Mouse (Mus musculus): Measurements from ENCODE around the gene Itga7. TPM values are rescaled to one million over a fixed set of nuclear protein-coding genes. Genes with fewer than 3 reads are reported as not detected.

The Itga7 gene
- polyA plus RNA-seq, 1 experiment from 2014 or later = 4.4 TPM

- peaks cover 32% of the 10 kb centered on the region for H3K4me1 ChIP-seq (ENCODE audit: control insufficient read depth, insufficient read depth, low read length)
- WGBS = 68% methylated on average over 16 of the region's 16 CpGs
- H3K4me3 ChIP-seq (ENCODE audit: low read depth, low read length) = peak overlapping the region; percentile 72
- H3K9ac ChIP-seq (replicated peaks; ENCODE audit: low read depth, low read length) = no peak overlapping the region
- H3K27me3 ChIP-seq (ENCODE audit: control insufficient read depth, insufficient read depth, low read length) = no peaks in the 10 kb centered on the region
- no peak for ATAC-seq (ENCODE audit: insufficient number of reproducible peaks, insufficient read depth, low FRiP score, low read depth)
- no peak overlapping the region for H3K27ac ChIP-seq (ENCODE audit: low read length)
- peaks cover 6% of the 10 kb centered on the region for H3K36me3 ChIP-seq (ENCODE audit: control insufficient read depth, insufficient read depth, low read length)
- peak overlapping the region; percentile 67 for H3K4me2 ChIP-seq (replicated peaks; ENCODE audit: low read depth, low read length)
- no peaks in the 10 kb centered on the region for H3K9me3 ChIP-seq (ENCODE audit: control insufficient read depth, low read depth, low read length)
Observed at GRCm38 (mm10) chr10:128921883-128922821, 11.5 kb upstream of the Itga7 start.

- H3K27me3 ChIP-seq (ENCODE audit: control insufficient read depth, insufficient read depth, low read length) = no peaks in the 10 kb centered on the region
- H3K4me3 ChIP-seq (ENCODE audit: low read depth, low read length) = peak within 1 kb of the TSS; percentile 72
- H3K4me2 ChIP-seq (replicated peaks; ENCODE audit: low read depth, low read length) = peak within 1 kb of the TSS; percentile 67
- no peaks in the 10 kb centered on the region for H3K9me3 ChIP-seq (ENCODE audit: control insufficient read depth, low read depth, low read length)
- H3K27ac ChIP-seq (ENCODE audit: low read length) = peak within 1 kb of the TSS; percentile 86
- peak within 1 kb of the TSS; percentile 66 for H3K9ac ChIP-seq (replicated peaks; ENCODE audit: low read depth, low read length)
- H3K4me1 ChIP-seq (ENCODE audit: control insufficient read depth, insufficient read depth, low read length) = peaks cover 32% of the 10 kb centered on the region
- WGBS = 12% methylated on average over 1 of the region's 1 CpGs
- ATAC-seq (ENCODE audit: insufficient number of reproducible peaks, insufficient read depth, low FRiP score, low read depth) = no peak
- H3K36me3 ChIP-seq (ENCODE audit: control insufficient read depth, insufficient read depth, low read length) = peaks cover 2% of the 10 kb centered on the region
Observed at GRCm38 (mm10) chr10:128922822-128923012, 10.9 kb upstream of the Itga7 start, which contains the start of gene Rdh5. TSS of gene Rdh5 (minus strand) at chr10:128922888.

- H3K36me3 ChIP-seq (ENCODE audit: control insufficient read depth, insufficient read depth, low read length) = no peaks in the 10 kb centered on the region; the same call in 1 of the 2 replicates
- under 1% methylated on average over 42 of the region's 42 CpGs for WGBS
Observed at GRCm38 (mm10) chr10:128923013-128923691, 10.5 kb upstream of the Itga7 start.

DNA sequence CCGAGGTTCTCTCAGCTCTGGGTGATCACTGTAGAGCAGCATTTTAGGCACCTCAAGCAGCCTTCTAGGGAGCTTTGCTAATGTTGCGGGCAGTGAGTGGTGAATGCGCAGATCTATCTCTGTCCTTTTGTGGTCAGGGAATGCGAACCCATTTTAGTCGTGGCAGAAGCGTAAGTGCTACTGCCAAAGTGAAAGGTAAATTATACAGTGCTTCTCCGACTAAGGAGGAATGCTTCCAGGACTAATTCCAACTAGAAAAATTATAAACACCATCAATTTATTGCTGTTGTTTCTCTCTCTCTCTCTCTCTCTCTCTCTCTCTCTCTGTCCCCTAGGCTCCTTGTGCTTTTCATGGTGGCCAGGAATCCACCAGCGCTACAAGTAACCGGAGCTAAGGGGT lies 9.7 kb upstream of the Itga7 start, which contains the start of gene Bloc1s1:
Bloc1s1 (minus strand) TSS at position 101 of the 400 bp plus-strand sequence.
- WGBS = 53% methylated on average over 9 of the region's 9 CpGs
- peak within 1 kb of the TSS; percentile 72 for H3K4me3 ChIP-seq (ENCODE audit: low read depth, low read length)
- peak within 1 kb of the TSS; percentile 86 for H3K27ac ChIP-seq (ENCODE audit: low read length)
- no peaks in the 10 kb centered on the region for H3K36me3 ChIP-seq (ENCODE audit: control insufficient read depth, insufficient read depth, low read length)
- H3K4me2 ChIP-seq (replicated peaks; ENCODE audit: low read depth, low read length) = peak within 1 kb of the TSS; percentile 67
- no peak for ATAC-seq (ENCODE audit: insufficient number of reproducible peaks, insufficient read depth, low FRiP score, low read depth)
- no peaks in the 10 kb centered on the region for H3K27me3 ChIP-seq (ENCODE audit: control insufficient read depth, insufficient read depth, low read length)
- H3K9me3 ChIP-seq (ENCODE audit: control insufficient read depth, low read depth, low read length) = no peaks in the 10 kb centered on the region
- peak within 1 kb of the TSS; percentile 66 for H3K9ac ChIP-seq (replicated peaks; ENCODE audit: low read depth, low read length)
- H3K4me1 ChIP-seq (ENCODE audit: control insufficient read depth, insufficient read depth, low read length) = peaks cover 32% of the 10 kb centered on the region

More at GRCm38 (mm10) chr10:128923013-128923691, 10.5 kb upstream of the Itga7 start:
- no peaks in the 10 kb centered on the region for H3K27me3 ChIP-seq (ENCODE audit: control insufficient read depth, insufficient read depth, low read length)
- peak overlapping the region; percentile 86 for H3K27ac ChIP-seq (ENCODE audit: low read length)
- peak overlapping the region; percentile 72 for H3K4me3 ChIP-seq (ENCODE audit: low read depth, low read length)
- H3K9me3 ChIP-seq (ENCODE audit: control insufficient read depth, low read depth, low read length) = no peaks in the 10 kb centered on the region
- peaks cover 32% of the 10 kb centered on the region for H3K4me1 ChIP-seq (ENCODE audit: control insufficient read depth, insufficient read depth, low read length)
- peak overlapping the region; percentile 67 for H3K4me2 ChIP-seq (replicated peaks; ENCODE audit: low read depth, low read length)
- ATAC-seq (ENCODE audit: insufficient number of reproducible peaks, insufficient read depth, low FRiP score, low read depth) = peak; percentile 94
- peak overlapping the region; percentile 66 for H3K9ac ChIP-seq (replicated peaks; ENCODE audit: low read depth, low read length)

DNA sequence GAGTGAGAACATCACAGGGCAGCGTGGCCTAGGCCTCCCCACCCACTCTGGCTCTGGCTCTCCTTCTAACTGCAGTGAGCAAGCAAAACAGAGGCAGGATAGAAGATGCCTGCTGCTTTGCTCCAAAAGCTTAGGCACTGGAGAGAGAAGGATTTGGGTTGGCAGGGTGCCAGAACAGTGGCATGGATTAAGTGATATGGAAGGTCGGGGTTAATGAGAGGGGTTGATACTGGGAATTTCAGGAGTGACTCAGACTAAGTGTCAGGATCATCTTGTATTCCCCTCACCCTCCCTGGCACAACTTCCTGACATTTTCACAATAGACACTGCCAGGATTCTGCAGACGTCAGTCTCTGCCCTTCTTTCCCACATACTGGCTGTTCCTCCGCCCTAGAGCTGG lies 5.3 kb upstream of the Itga7 start:
- no peak overlapping the region for H3K27ac ChIP-seq (ENCODE audit: low read length)
- no peak overlapping the region for H3K9ac ChIP-seq (replicated peaks; ENCODE audit: low read depth, low read length)
- H3K9me3 ChIP-seq (ENCODE audit: control insufficient read depth, low read depth, low read length) = no peaks in the 10 kb centered on the region
- WGBS = 36% methylated on average over 4 of the region's 4 CpGs
- H3K27me3 ChIP-seq (ENCODE audit: control insufficient read depth, insufficient read depth, low read length) = peaks cover 6% of the 10 kb centered on the region; the same call in 1 of the 2 replicates
- no peak overlapping the region for H3K4me2 ChIP-seq (replicated peaks; ENCODE audit: low read depth, low read length)
- no peaks in the 10 kb centered on the region for H3K36me3 ChIP-seq (ENCODE audit: control insufficient read depth, insufficient read depth, low read length)
- no peak for ATAC-seq (ENCODE audit: insufficient number of reproducible peaks, insufficient read depth, low FRiP score, low read depth)
- H3K4me1 ChIP-seq (ENCODE audit: control insufficient read depth, insufficient read depth, low read length) = no peaks in the 10 kb centered on the region
- H3K4me3 ChIP-seq (ENCODE audit: low read depth, low read length) = no peak overlapping the region

- H3K4me3 ChIP-seq (ENCODE audit: low read depth, low read length) = no peak overlapping the region
- no peaks in the 10 kb centered on the region for H3K36me3 ChIP-seq (ENCODE audit: control insufficient read depth, insufficient read depth, low read length)
- no peaks in the 10 kb centered on the region for H3K4me1 ChIP-seq (ENCODE audit: control insufficient read depth, insufficient read depth, low read length)
- WGBS = 65% methylated on average over 7 of the region's 7 CpGs
- no peak for ATAC-seq (ENCODE audit: insufficient number of reproducible peaks, insufficient read depth, low FRiP score, low read depth)
- no peak overlapping the region for H3K9ac ChIP-seq (replicated peaks; ENCODE audit: low read depth, low read length)
- no peak overlapping the region for H3K4me2 ChIP-seq (replicated peaks; ENCODE audit: low read depth, low read length)
- peaks cover 19% of the 10 kb centered on the region for H3K27me3 ChIP-seq (ENCODE audit: control insufficient read depth, insufficient read depth, low read length)
- no peaks in the 10 kb centered on the region for H3K9me3 ChIP-seq (ENCODE audit: control insufficient read depth, low read depth, low read length)
- no peak overlapping the region for H3K27ac ChIP-seq (ENCODE audit: low read length)
Observed at GRCm38 (mm10) chr10:128929638-128930378, 3.8 kb upstream of the Itga7 start.

- whole genome bisulfite sequencing = 48% methylated on average over 2 of the region's 2 CpGs
- Histone ChIP-seq H3K4me1 (ENCODE audit: control insufficient read depth, insufficient read depth, low read length) (no peaks in the 10 kb centered on the region), H3K4me2 (replicated peaks; ENCODE audit: low read depth, low read length) (no peak overlapping the region), H3K9ac (replicated peaks; ENCODE audit: low read depth, low read length) (no peak overlapping the region), H3K9me3 (ENCODE audit: control insufficient read depth, low read depth, low read length) (no peaks in the 10 kb centered on the region), H3K4me3 (ENCODE audit: low read depth, low read length) (no peak overlapping the region), H3K36me3 (ENCODE audit: control insufficient read depth, insufficient read depth, low read length) (no peaks in the 10 kb centered on the region), H3K27ac (ENCODE audit: low read length) (no peak overlapping the region), H3K27me3 (ENCODE audit: control insufficient read depth, insufficient read depth, low read length) (peaks cover 24% of the 10 kb centered on the region)
- ATAC-seq (ENCODE audit: insufficient number of reproducible peaks, insufficient read depth, low FRiP score, low read depth) = no peak
Observed at GRCm38 (mm10) chr10:128931441-128931840, 2.2 kb upstream of the Itga7 start.
